Mouse (Mus musculus) heart, adult 2 months (tissue): ENCODE data around the gene Qsox1.

ENCODE experiments used
- CTCF ChIP-seq: fragments of 200-600 bp; IDR thresholded peaks from 2 replicates; pipeline ENCODE4 v1.8.1; 2022; ENCODE audit warnings: antibody characterized with exemption, mild to moderate bottlenecking, moderate library complexity
- POLR2A ChIP-seq: fragments of 200-500 bp; IDR thresholded peaks from 2 replicates; pipeline ENCODE4 v1.6.1; 2011; ENCODE audit warnings: mild to moderate bottlenecking, low read depth, low read length, control low read depth; ENCODE audit not compliant: insufficient read depth

DNA sequence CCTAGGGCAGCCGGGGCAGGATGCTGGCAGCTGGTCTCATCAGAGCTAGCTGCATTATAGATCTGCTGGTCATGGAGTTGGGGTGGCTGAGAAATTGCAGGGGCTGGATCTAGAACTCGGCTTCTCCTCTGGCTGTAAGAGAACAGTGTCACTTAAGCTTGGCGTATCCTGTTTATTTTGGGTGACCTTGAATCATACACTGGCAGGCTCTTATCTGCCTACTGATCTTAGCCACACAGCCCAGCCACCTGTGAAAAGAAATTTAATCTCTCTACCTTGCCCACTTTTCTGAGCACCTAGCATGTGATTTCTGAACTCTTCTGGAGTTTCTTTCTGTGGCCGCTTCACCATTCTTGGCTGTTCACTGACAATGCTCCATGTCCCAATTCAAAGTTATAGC lies 30.8 kb upstream of the Qsox1 start:
- TF ChIP-seq POLR2A (no peak), CTCF (no peak)
